Mouse (Mus musculus): ENCODE measurements around the gene Uck2. TPM values are rescaled to one million over a fixed set of nuclear protein-coding genes. Genes with fewer than 3 reads are reported as not detected.

Uck2 gene
- polyA plus RNA-seq, 1 experiment from 2014 or later, result 83.2 TPM

Small RNA genes lying within 50 kb of the gene (microRNA-seq; reads per million reads assigned to microRNA genes)
- not detected for gene Mir6347

Other genes starting within 250 kb of the Uck2 start
- 80.4 and 81.8 TPM in 2 replicates for gene Tmco1, start 23.1 kb upstream of the Uck2 start, polyA plus RNA-seq (2015; fragmentation: Nextera tagmentation; extraction: Ambion mirVana)
- gene Aldh9a1, start 64.7 kb upstream of the Uck2 start, polyA plus RNA-seq (2015; fragmentation: Nextera tagmentation; extraction: Ambion mirVana), result 56.6 and 57.5 TPM in 2 replicates
- 33.1 and 33.7 TPM in 2 replicates for gene Mgst3, start 108.5 kb upstream of the Uck2 start, polyA plus RNA-seq (2015; fragmentation: Nextera tagmentation; extraction: Ambion mirVana)
- 0.17 TPM in 1 of 2 replicates, not detected in the other for gene Lrrc52, start 181.5 kb upstream of the Uck2 start, polyA plus RNA-seq (2015; fragmentation: Nextera tagmentation; extraction: Ambion mirVana)

All from limb, embryonic 13.5 days (tissue).